Mouse (Mus musculus) embryonic facial prominence, embryonic 11.5 days (tissue): Measurements from ENCODE around the gene Myo6. TPM values are rescaled to one million over a fixed set of nuclear protein-coding genes. Genes with fewer than 3 reads are reported as not detected.

Experiments
- ATAC-seq: fragments of 200-750 bp; cut with Nextera tagmentation; replicated peaks from 2 replicates; pipeline ENCODE4 v1.8.0; 2017; ENCODE audit warnings: low read depth; ENCODE audit not compliant: insufficient number of reproducible peaks, low FRiP score, low TSS enrichment
- DNase-seq: peaks from one replicate; pipeline ENCODE4 v3.0.0-alpha.2; 2015; ENCODE audit warnings: low spot score
- H3K27ac ChIP-seq: fragments of 300-500 bp; sonication (generic); replicated peaks from 2 replicates; pipeline ENCODE4 v1.5.1; 2014; ENCODE audit warnings: mild to moderate bottlenecking, low read depth, low read length, control low read depth
- H3K27me3 ChIP-seq: fragments of 300-500 bp; sonication (generic); 2 replicates; pipeline ENCODE4 v1.6.1; 2014; ENCODE audit warnings: mild to moderate bottlenecking, low read length, moderate library complexity, mixed read lengths; ENCODE audit not compliant: control insufficient read depth, insufficient read depth
- H3K36me3 ChIP-seq: fragments of 300-500 bp; sonication (generic); replicated peaks from 2 replicates; pipeline ENCODE4 v1.6.1; 2014; ENCODE audit warnings: low read depth, mild to moderate bottlenecking, low read length, moderate library complexity, mixed read lengths; ENCODE audit not compliant: control insufficient read depth, insufficient read depth
- H3K4me1 ChIP-seq: fragments of 300-500 bp; sonication (generic); 2 replicates; pipeline ENCODE4 v1.6.1; 2014; ENCODE audit warnings: low read length, mixed read lengths; ENCODE audit not compliant: control insufficient read depth, insufficient read depth
- H3K4me2 ChIP-seq: fragments of 300-500 bp; sonication (generic); 2 replicates; pipeline ENCODE4 v1.6.1; 2014; ENCODE audit warnings: low read depth, mild to moderate bottlenecking, control low read depth, low read length, moderate library complexity
- H3K4me3 ChIP-seq: fragments of 300-500 bp; sonication (generic); 2 replicates; pipeline ENCODE4 v1.5.1; 2014; ENCODE audit warnings: low read depth, low read length, control low read depth
- H3K9ac ChIP-seq: fragments of 300-500 bp; sonication (generic); replicated peaks from 2 replicates; pipeline ENCODE4 v1.6.1; 2014; ENCODE audit warnings: mild to moderate bottlenecking, control low read depth, low read length
- H3K9me3 ChIP-seq: fragments of 300-500 bp; sonication (generic); replicated peaks from 2 replicates; pipeline ENCODE4 v1.6.1; 2016; ENCODE audit warnings: mild to moderate bottlenecking, low read length, inconsistent platforms, mixed read lengths; ENCODE audit not compliant: control insufficient read depth
- WGBS: fragments of 180-500 bp; shearing (Covaris S2); extraction: QIAGEN DNeasy Blood & Tissue Kit; methylation state at CpG from one replicate; pipeline ENCODE4 v1.1.7; 2014; 5-methylcytosine and 5-hydroxymethylcytosine counted together
- polyA plus RNA-seq: library from polyadenylated mRNA; unstranded; fragments of >200 nt; fragmentation: Nextera tagmentation; extraction: Ambion mirVana; gene quantifications from 2 replicates; pipeline ENCODE4 v1.2.1, GENCODE M21; 2014

Myo6 gene
- polyA plus RNA-seq, 1 experiment from 2014 or later, result 12.1 TPM

GRCm38 (mm10) chr9:80173629-80174028, 8.8 kb downstream of the Myo6 start:
- Histone ChIP-seq H3K9me3 (no peaks in the 10 kb centered on the region), H3K9ac (no peak overlapping the region), H3K36me3 (no peaks in the 10 kb centered on the region), H3K4me1 (no peaks in the 10 kb centered on the region), H3K4me3 (no peak overlapping the region), H3K4me2 (no peak overlapping the region), H3K27ac (no peak overlapping the region), H3K27me3 (no peaks in the 10 kb centered on the region)
- DNase-seq, result no peak
- 44% methylated on average over 9 of the region's 9 CpGs for WGBS
- peak; percentile 78 for ATAC-seq

GRCm38 (mm10) chr9:80176696-80177478, 12.1 kb downstream of the Myo6 start:
- no peak overlapping the region for H3K9ac ChIP-seq
- H3K4me2 ChIP-seq, result no peak overlapping the region
- H3K4me3 ChIP-seq, result no peak overlapping the region
- no peak overlapping the region for H3K27ac ChIP-seq
- WGBS, result 84% methylated on average over 13 of the region's 13 CpGs
- no peaks in the 10 kb centered on the region for H3K9me3 ChIP-seq
- ATAC-seq (no peak), DNase-seq (no peak)
- H3K27me3 ChIP-seq, result no peaks in the 10 kb centered on the region
- H3K4me1 ChIP-seq, result no peaks in the 10 kb centered on the region
- H3K36me3 ChIP-seq, result no peaks in the 10 kb centered on the region

- ATAC-seq (no peak), DNase-seq (no peak)
- Histone ChIP-seq H3K9ac (no peak overlapping the region), H3K4me1 (no peaks in the 10 kb centered on the region), H3K4me3 (no peak overlapping the region), H3K4me2 (no peak overlapping the region), H3K27me3 (no peaks in the 10 kb centered on the region), H3K27ac (no peak overlapping the region), H3K36me3 (no peaks in the 10 kb centered on the region), H3K9me3 (no peaks in the 10 kb centered on the region)
- 77% methylated on average over 2 of the region's 2 CpGs for WGBS
Observed at GRCm38 (mm10) chr9:80178670-80179069, 13.8 kb downstream of the Myo6 start.

- Histone ChIP-seq H3K4me1 (no peaks in the 10 kb centered on the region), H3K36me3 (no peaks in the 10 kb centered on the region), H3K4me2 (no peak overlapping the region), H3K4me3 (no peak overlapping the region), H3K27ac (no peak overlapping the region), H3K9ac (no peak overlapping the region), H3K9me3 (no peaks in the 10 kb centered on the region), H3K27me3 (no peaks in the 10 kb centered on the region)
- ATAC-seq (peak; percentile 34; the same call in 1 of the 2 replicates), DNase-seq (no peak)
- 76% methylated on average over 4 of the region's 4 CpGs for WGBS
Observed at GRCm38 (mm10) chr9:80179688-80180087, 14.9 kb downstream of the Myo6 start.

- ATAC-seq, result no peak
- 79% methylated on average over 5 of the region's 5 CpGs for WGBS
- H3K36me3 ChIP-seq, result no peaks in the 10 kb centered on the region
Observed at GRCm38 (mm10) chr9:80180771-80181170, 15.9 kb downstream of the Myo6 start.

GRCm38 (mm10) chr9:80181692-80182091, 16.9 kb downstream of the Myo6 start:
- H3K4me2 ChIP-seq, result no peak overlapping the region
- no peak overlapping the region for H3K9ac ChIP-seq
- no peaks in the 10 kb centered on the region for H3K27me3 ChIP-seq
- ATAC-seq (no peak), DNase-seq (no peak)
- no peaks in the 10 kb centered on the region for H3K9me3 ChIP-seq
- no peaks in the 10 kb centered on the region for H3K4me1 ChIP-seq
- no peak overlapping the region for H3K27ac ChIP-seq
- 95% methylated on average over 1 of the region's 1 CpGs for whole genome bisulfite sequencing
- H3K36me3 ChIP-seq, result no peaks in the 10 kb centered on the region
- H3K4me3 ChIP-seq, result no peak overlapping the region

More at GRCm38 (mm10) chr9:80180771-80181170, 15.9 kb downstream of the Myo6 start:
- Histone ChIP-seq H3K9ac (no peak overlapping the region), H3K4me3 (no peak overlapping the region), H3K4me2 (no peak overlapping the region), H3K27ac (no peak overlapping the region), H3K4me1 (no peaks in the 10 kb centered on the region), H3K9me3 (no peaks in the 10 kb centered on the region), H3K27me3 (no peaks in the 10 kb centered on the region)
- no peak for DNase-seq

- DNase-seq (no peak), ATAC-seq (no peak)
- no peak overlapping the region for H3K4me3 ChIP-seq
- H3K4me2 ChIP-seq, result no peak overlapping the region
- H3K9me3 ChIP-seq, result no peaks in the 10 kb centered on the region
- WGBS, result 85% methylated on average over 5 of the region's 5 CpGs
- H3K36me3 ChIP-seq, result no peaks in the 10 kb centered on the region
- H3K27me3 ChIP-seq, result no peaks in the 10 kb centered on the region
- H3K4me1 ChIP-seq, result no peaks in the 10 kb centered on the region
- H3K27ac ChIP-seq, result no peak overlapping the region
- H3K9ac ChIP-seq, result no peak overlapping the region
Observed at GRCm38 (mm10) chr9:80184138-80184537, 19.3 kb downstream of the Myo6 start.

- Histone ChIP-seq H3K36me3 (no peaks in the 10 kb centered on the region), H3K27ac (no peak overlapping the region), H3K4me1 (no peaks in the 10 kb centered on the region), H3K4me2 (no peak overlapping the region), H3K9ac (no peak overlapping the region), H3K27me3 (no peaks in the 10 kb centered on the region), H3K4me3 (no peak overlapping the region), H3K9me3 (no peaks in the 10 kb centered on the region)
- WGBS, result 78% methylated on average over 3 of the region's 3 CpGs
- DNase-seq (no peak), ATAC-seq (no peak)
Observed at GRCm38 (mm10) chr9:80185737-80186136, 20.9 kb downstream of the Myo6 start.
